Mouse (Mus musculus) frontal cortex, postnatal 14 days (tissue): ENCODE results near the gene Mslnl.
"Not testable (repeated sequence)": the region's sequence is repeated elsewhere in the genome, so short reads cannot be mapped to it uniquely, and the experiment has no call there.

Source experiments
- DNase-seq, 2 experiments: peaks; one replicate each; pipeline ENCODE4 v3.0.0; 2022; ENCODE audit warnings: low spot score in 2 of 2

The Mslnl gene

DNA sequence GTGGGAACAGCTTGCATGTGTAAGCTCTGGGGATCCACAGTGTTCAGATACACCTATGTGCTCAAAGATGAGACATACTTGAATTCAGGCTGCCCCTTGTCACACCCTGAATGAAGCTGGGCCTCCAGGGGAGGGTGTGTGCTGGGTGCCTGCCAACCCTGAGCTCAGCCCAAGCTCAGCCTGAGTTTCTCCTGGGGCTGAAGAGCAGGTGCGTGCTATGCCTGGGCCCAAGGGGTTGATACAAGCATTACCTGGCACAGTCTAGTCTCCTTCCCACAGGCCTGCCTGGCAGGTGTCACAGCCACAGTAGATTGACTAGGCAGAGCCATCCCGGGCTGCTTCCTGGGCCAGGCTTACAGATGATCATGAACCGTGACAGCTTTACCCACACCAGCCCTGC lies at the start of gene Mslnl:
Mslnl (plus strand) TSS at position 298 of the 400 bp plus-strand sequence.
- DNase-seq: no peak

DNA sequence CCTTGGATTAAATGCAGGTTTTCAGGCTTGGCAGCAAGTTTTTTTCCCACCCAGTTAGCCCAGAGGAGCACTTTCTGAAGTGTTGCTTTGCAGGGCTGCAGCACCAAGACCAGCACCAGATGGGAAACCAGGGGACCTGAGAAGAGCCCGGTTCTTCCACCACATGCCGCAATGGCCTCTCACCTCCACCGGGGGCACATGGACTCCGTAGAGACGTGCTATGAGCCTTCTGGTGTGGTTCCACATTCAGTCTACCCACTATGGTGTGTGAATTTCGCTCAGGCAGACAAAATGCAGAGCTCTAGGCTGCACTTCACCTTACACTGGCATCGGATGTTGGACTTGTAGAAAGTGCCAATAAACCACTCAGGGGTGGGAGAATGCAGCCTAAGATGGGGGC lies 49.5 kb upstream of the Mslnl start:
- no peak for DNase-seq

DNA sequence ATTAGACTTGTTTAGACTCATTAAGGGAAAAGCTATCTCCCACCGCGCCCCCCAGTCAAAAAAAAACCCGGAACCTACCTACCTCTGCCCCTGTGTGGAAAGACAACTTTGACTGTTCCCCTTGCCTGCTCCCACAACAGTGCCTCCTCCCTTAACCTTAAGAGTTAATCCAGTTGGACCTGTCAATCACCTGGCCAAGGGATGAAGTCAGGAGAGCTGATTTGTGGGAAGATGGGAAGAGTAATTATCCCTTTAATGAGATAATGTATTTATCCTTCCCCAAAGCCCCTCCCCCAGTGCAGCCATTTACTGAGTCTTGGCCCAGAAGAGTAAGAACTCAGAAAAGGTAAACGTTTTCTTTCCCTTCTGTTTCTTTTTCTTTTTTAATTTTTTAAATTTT lies 46.9 kb upstream of the Mslnl start:
- no peak for DNase-seq

DNA sequence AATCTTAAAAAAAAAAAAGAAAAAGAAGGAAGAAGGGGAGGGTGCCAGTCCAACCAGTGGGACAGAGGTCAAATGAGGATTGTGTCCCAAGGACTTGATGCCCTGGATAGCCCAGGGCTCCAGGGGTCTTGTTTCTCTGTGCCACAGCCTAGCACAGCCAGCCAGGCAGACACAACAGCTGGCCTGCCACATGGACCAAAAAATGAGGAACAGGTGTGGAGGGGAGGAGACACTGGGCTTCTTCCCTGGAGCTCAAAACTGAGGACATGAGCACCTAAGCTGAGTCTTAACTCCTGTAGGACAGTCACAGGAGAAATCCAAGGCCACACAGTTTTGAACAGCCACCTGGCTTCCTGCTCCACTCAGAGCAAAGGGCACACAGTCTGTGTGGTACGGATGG lies 39.6 kb upstream of the Mslnl start:
- DNase-seq: no peak

DNA sequence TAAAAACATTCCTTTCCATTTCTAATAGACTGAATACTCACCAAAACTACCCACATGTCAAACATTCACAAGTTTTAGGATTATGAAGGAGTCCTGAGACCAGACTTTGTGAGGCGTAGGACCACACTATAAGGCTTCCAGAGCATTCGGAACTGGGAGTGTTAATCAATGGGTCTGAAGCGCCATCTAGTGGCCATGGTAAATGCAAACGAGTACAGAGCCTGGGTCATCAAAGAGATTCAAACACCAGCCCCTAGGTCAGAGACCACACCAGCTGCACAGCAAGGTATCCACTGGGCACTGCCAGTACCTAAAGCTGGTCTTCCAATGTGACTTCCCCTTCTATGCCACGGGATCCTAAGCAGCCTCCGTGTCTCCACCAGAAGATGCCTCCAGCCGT lies 37.4 kb upstream of the Mslnl start:
- peak; percentile 60 to 78 for DNase-seq

DNA sequence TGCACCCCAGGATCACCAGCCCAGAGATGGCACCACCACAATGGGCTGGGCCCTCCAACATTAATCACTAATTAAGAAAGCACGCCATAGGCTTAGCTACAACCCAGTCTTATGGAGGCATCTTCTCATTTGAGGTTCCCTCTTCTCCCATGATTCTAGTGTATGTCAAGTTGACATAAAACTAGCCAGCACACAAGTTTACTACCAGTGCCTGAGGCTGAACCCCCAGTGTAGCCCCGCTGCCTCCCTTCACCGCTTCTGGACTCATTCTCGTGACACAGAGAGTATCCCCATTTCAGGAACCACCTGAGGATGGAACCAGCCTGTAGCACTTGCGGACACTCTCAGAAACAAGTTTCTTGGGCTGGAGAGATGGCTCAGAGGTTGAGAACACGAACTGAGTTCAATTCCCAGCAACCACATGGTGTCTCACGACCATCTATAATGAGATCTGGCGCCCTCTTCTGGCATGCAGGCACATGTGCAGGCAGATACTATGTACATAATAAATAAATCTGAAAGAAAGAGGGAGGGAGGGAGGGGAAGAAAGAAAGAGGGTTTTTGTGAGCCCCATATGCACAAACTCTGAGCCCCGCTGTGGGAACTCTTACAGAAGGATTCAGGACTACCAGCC lies 34.9 kb upstream of the Mslnl start:
- DNase-seq: no peak

DNA sequence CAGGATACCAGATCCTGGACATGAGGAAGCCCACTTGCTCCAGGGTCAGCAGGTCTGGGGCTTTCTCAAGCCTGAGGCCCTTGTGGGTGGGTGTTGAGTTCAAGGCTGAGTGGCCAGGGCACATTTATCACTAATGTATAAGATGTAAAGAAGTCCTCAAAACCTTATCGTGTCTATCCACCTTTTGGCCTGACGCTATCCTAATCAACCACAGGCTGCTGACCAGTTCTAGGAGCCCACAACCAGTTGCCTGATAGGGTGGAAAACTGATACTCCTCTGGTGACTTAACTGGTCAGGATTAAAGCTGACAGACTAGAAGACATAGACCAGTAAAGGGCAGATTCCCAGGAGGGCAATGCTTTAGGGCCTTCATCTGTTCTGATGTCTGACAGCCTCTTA lies 25.8 kb upstream of the Mslnl start:
- DNase-seq: no peak

DNA sequence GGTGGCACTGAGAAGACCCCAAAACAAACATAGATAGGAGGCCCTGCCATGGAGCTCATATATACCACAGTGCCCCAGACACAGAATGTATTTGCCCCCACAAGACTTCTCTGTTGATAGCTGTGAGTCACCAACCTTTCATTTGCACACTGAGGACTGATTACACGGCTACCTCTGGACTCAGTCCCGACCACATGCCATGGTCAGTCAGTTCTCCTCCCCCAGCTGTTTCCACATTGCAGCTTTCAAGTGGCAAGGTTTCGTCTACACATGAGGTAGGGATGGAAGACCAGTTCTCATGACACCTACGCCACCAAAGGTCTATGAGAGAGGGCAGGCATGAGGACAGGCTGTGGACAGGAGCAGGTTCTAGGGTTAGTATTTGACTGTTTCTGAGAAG lies 24.7 kb upstream of the Mslnl start:
- no peak for DNase-seq

DNA sequence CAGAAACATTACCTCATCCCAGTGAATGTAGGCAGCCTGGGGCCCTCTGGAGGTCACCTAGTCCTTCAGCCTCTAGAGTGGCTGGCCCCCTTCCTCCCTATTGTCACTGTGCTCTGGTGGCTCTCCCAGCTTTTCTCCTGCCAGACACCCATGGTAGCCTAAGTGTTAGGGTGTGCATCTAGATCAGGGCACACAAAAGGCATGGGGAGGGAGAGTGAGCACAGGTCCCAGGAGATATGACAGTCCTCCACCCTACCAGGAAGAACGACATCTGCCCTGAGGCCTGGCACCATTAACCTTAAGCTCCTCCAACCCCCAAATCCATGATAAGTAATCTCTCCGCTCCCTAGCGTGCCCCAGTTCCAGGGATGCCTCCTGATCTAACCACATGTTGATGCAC lies 20.2 kb upstream of the Mslnl start:
- DNase-seq: no peak

DNA sequence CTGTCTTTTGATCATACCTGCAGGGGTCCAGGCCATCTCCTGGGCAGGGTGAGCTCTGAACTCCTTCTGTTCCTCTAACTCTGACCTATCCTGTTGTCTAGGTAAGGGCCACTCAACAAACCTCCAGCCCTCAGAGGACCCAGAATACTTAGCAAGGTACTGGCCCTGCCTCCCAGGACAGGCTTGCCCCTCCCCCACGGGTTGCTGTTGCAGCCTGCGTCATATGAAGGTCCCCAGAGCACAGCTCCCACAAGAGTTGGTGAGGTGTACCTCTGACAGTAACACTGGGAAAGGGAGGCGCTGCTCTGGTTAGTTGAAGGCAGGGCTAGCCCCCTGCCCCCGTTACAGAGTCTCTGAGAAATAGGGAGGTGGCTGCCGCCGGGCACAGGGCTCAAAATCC lies 19.7 kb upstream of the Mslnl start:
- no peak for DNase-seq

DNA sequence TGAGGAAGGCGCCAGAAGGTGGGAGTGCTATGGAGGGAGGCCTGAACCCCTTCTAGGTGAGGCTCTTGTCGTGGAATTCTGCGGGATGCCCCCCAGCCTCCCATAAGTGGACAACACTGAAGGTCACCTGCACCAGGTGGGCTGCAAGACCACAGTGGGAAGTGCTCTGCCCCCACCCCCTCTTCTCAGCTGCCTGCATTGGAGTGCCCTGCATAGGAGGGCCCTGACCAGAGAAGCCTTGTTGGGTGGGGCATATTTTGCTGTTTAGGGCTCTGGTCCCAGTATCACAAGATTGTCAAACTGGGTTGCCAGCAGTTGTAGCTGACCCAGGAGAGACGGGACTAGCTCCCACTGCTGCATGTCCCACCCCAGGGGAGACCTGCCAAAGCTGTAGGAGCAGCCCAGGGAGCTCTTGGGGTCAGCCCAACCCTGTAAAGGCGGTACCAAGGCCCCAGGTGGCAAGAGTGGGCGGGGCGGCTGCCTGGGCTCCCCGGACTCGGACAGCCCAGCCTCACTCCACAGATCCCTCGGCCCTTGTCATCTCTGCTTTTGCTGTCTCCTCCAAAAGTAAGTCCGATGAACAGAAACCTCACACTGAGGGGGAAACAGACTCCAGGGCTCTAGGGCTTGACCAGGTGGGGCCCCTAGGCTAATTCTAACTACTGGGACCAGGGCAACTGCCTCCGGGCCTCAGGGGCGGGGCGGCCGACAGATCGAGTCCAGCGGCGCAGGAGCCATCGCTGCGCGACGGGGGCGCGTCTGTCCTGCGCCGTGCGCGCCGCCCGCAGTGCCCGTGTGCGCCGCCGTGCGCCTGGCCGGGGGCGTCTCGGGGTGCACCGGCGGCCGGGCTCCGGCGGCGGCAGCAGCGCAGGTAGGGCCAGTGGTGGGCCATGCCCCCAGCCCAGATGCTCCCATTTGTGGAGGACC lies 18.9 kb upstream of the Mslnl start, which contains the start of gene Gng13:
Gng13 (plus strand) TSS at position 461 of the 927 bp plus-strand sequence.
- no peak for DNase-seq

DNA sequence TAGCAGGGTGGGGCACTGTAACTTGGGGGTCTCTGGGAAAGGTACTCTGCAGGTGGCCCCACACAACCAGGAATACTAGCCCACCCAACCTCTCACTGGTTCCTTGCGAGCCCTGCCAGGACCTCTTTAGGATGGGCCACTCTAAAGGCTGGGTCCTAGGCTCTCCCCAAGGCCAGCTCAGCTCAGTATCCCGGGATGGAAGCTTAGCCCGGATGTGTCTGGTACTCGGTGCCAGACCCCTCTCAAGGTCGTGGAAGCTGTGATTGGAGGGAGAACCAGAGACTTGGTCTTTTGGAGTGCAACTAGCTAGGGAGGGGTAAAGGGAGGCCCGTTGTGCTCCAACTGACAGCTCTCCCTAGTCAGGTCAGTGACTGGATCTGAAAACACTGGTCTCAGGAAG lies 18.2 kb upstream of the Mslnl start:
- no peak for DNase-seq

DNA sequence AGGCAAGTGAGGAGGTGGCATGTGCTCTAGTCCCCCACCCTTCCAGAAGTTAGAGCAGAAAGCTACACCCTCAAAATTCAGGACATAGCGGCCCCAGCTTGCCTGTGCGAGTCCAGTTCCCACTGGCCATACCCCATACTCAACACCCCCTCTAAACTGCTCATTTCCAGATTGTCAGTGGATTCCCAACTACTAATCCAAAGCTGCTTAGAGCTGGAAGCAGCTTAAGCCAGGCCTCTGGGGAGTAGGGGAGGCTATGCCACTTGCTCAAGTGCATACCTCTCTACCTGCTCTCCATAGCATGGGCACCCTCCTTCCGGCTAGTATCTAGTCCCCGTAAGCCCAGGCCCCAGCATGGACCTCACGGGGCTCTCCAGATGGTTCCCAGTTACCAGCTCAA lies 14.4 kb upstream of the Mslnl start:
- DNase-seq: no peak

DNA sequence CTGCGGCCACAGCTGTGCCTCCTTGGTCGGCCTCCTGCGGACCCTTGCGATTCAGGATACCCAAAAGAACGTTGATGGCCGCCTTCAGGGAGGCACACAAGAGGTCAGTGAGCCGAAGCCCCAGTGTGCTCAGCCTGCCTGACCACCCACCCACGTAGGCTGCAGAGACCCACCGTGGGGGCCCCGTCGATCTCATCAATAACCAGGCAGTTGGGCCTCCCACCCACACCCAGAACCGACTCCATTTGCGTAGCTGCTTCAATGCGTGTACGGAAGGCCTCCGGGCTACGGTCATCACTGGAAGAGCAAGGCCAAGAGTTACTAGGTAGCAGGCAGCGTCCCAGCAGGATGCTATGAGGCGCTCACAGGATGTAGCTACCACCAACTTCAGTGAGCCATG lies 12.4 kb upstream of the Mslnl start:
- DNase-seq: no peak

DNA sequence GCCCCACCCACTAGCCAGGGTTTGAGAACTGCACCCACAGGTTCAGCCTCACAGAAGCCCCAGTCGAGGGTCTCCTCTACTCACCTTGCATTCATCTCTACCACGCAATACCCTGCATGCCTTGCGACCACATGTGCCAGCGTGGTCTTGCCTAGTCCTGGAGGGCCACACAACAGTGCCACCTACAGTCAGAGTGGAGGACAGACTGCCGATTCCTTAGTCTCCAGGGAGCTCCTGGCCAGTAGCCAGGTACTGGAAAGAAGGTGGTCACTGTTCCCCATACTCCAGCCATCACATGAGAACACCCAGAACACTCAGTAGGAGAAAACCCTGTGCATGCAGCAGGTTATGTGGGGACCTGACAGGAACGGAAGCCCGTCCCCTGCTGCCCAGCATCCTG lies 11.9 kb upstream of the Mslnl start:
- no peak for DNase-seq

DNA sequence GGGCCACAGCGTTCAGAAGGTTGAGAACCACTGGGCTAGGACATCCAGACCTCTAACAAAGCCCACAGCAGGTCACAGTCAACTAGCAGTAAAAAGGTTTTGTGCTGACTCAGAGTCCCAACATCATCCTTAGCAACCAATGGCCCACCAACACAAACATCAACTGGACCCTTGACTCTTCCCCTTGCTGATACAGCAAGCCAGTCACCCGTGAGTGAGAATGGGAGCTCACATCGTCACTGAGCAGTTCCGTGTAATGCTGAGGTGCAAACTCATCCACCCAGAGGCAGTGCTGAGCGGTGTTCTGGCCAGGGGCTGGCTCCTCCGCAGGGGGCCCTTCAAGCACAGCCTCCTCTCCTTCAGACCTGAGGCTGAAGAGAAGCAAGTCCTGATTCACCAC lies 10.6 kb upstream of the Mslnl start:
- no peak for DNase-seq

DNA sequence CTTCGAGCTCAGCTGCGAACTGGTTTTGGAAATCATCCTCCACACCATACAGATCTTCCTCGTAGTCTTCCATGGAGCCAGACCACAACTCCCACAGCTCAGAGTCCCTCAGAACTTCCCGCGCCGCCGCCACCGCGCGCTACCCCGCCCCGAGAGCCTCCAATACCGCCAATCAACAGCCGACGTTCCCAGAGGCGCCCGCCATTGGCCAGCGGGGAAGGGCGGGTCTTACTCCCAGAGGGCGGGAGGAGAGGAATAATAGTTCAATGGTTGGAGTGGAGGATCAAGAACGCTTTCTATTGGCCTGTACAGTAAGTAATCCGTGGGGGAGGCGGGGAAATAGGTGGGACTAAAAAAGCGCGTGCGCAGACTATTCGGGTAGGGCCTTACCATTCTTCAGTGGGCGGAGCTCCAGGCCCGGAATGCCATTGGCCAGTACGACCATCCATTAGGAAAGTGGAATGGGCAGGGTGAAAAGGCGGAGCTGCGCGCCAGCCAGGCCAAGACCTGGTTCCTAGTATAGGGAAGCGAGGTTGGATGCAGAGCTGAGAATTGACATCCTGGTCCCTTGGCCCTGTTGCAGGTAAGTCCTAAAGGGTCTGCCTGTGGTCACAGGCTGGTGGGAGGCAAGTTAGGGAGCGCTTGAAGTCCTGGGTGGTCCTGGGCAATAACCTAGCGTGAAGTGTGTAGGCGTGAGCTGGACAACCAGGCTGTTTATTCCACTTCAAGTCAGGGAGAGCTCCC lies 8.4 kb upstream of the Mslnl start, which contains the start of the genes Chtf18 and Rpusd1:
Chtf18 (minus strand) TSS at position 155 of the 744 bp plus-strand sequence.
Rpusd1 (plus strand) TSS at position 406 of the 744 bp plus-strand sequence.
- peak; percentile 98 to 99 for DNase-seq

DNA sequence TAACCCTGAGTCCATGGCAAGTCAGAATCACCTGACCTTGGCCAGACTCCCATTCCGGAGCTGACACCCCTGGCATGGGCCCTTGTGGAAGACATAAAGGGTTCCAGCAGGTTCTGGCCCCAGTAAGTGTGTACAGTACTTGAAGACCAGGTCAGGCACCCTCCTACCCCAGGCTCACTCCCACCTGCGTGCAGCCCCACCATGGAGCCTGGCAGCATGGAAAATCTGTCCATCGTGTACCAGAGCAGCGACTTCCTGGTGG lies 7.9 kb upstream of the Mslnl start:
- no peak for DNase-seq

DNA sequence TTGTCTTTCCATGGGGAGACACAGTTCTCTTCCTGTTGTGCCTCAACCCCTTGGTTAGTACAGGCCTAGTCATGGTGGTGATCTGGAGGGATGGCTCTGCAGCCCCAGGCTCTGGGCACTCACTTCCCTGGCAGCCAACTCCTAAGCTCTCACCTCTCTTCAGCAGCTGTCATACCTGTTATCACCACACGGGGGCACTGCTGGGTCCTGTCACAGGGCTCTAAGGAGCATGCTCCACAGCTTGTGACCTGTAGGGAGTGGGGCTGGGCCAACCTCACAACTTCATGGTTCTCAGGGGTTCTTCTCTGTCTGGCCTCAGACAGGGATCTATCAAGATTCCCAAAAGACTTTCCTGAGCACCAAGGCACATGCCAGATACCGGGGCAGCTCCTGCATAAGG lies 3.8 kb upstream of the Mslnl start:
- DNase-seq: peak; percentile 64 to 83

DNA sequence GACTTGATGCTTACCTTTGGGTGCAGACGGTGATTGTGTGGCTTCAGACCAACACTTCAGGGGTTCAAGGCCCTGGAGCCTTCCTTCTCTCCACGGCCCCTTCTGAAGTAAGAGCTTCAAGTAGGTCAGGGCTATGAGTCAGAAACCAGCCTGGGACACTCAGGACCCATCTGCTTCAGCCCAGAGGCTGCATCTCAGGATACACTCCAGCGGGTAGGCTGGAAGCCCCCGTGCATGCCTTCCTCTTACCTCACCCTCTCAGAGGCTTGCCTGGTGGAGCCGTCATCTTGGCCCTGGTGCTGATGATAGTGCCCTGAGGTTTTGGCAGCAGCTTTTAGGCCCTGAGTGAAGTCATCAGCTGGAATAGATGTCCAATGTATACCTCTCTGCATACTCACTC lies 596 bp upstream of the Mslnl start:
- DNase-seq: no peak

DNA sequence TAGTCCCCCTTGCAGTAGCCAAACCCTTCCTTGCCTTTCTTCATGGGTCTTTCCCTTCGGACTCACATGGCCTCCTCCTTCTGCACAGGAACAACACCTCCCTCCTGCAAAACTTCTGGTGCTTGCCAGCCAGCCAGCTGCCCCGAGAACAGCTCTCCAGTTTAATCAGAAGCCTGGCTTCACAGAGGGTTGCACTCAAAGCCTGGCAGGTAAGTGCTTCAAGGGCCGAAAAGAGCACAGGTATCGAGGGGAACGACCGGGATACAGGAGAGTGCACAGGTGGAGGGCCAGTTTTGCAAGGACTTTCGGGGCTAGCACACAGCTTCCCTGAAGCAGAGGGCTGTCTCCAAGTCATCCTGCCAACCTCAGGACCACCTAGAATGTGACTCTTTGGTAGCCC lies 3.0 kb downstream of the Mslnl start:
- DNase-seq: no peak

DNA sequence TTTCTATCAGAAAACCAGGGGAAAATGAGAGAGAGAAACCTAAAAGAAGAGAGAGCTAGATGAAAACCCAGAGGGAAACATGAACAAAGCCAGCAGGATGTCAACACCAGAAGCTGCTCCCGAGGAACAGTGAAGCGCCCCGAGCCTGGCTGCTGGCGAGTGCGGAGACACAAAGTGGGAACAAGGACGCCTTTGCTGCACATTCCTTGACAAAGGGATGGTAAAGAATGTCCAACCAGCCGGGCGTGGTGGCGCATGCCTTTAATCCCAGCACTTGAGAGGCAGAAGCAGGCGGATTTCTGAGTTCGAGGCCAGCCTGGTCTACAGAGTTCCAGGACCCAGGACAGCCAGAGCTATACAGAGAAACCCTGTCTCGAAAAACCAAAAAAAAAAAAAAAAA lies 5.6 kb downstream of the Mslnl start:
- not testable (repeated sequence) for DNase-seq

DNA sequence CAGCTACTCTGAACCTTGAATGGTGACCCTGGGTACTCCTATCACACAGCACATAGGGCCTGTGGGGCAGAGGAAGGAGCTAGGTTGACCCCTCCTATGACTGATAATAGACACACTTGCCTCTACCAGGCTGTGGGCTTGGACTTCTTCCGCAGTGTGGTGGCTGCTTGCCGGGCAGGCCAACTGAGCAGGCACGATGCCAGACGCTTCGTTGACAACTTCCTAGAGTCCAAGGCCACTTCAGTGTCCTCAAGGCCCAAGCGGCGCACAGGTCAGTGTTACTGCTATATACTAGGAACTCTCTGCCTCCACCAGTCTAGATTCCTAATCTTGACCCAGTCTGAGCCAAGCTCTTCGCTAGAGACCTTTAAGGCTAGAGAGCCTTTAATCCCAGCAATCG lies 8.0 kb downstream of the Mslnl start:
- no peak for DNase-seq
